ENCODE assay signal across 10 mouse cellular contexts in genomic region chr8:115475156-115475555, GRCm38 (mm10).
A peak's percentile ranks its signal among the peaks of the same experiment; 100 is the strongest.
DNase-seq lines count a peak whose midpoint lies in the region.
"Had no signal": no experiment of that assay in that cellular context is flagged by ENCODE, and none has a peak within 500 bp of the region (broad histone marks: within the 10 kb centered on the region; RNA-seq: fewer than 3 reads in every experiment).

No protein-coding gene starts in this region.

- DNase-seq in cerebellum, adult 11 months = peak; percentile 42
- no peak for DNase-seq in cerebellum, postnatal 4 days (ENCODE audit: low spot score in 2 of 2)
- DNase-seq in cerebellum, adult 11-12 months = peak; percentile 75
- DNase-seq in cerebellum, adult 9-10 months = peak; percentile 70
- DNase-seq in cerebellum, postnatal 36 days = peak; percentile 41 to 48
- no peak for DNase-seq in right cerebral cortex, postnatal 10 days (ENCODE audit: low spot score in 2 of 2)
- no peak for DNase-seq in left cerebral cortex, adult 18-20 months (ENCODE audit: low spot score in 2 of 2)
- DNase-seq: adrenal gland, postnatal 14 days; gastrocnemius, postnatal 10 days; kidney, adult 8-10 months had no signal

Comparison
In these comparisons a context has a peak if more than half of its experiments do, and no peak if none do; other contexts are left out.
1. DNase-seq: peak in cerebellum, adult 11 months (single experiment), cerebellum, adult 11-12 months (single experiment), cerebellum, adult 9-10 months (single experiment) and cerebellum, postnatal 36 days (2 of 2); none in cerebellum, postnatal 4 days (0 of 2), right cerebral cortex, postnatal 10 days (0 of 2) and left cerebral cortex, adult 18-20 months (0 of 2).